Mouse (Mus musculus) spleen, adult 12 weeks (tissue): Measurements from ENCODE around the gene Sept8.
A peak's percentile ranks its signal among the peaks of the same experiment; 100 is the strongest.
"Not testable (repeated sequence)": the region's sequence is repeated elsewhere in the genome, so short reads cannot be mapped to it uniquely, and the experiment has no call there.

Experiments used
- DNase-seq: peaks from one replicate; pipeline ENCODE4 v3.0.0; 2022; ENCODE audit warnings: low spot score

Gene Sept8

GRCm38 (mm10) chr11:53525461-53525860 lies 6.4 kb downstream of the Sept8 start:
- no peak for DNase-seq

- no peak for DNase-seq
Observed at GRCm38 (mm10) chr11:53528397-53529252, 9.6 kb downstream of the Sept8 start.

- no peak for DNase-seq
Observed at GRCm38 (mm10) chr11:53529253-53529557, 10.1 kb downstream of the Sept8 start.

GRCm38 (mm10) chr11:53530001-53530400 lies 10.9 kb downstream of the Sept8 start:
- no peak for DNase-seq

GRCm38 (mm10) chr11:53531578-53532230 lies 12.6 kb downstream of the Sept8 start:
- DNase-seq, result no peak

- DNase-seq, result no peak
Observed at GRCm38 (mm10) chr11:53532231-53532620, 13.2 kb downstream of the Sept8 start.

- no peak for DNase-seq
Observed at GRCm38 (mm10) chr11:53539002-53539491, 20.0 kb downstream of the Sept8 start.

GRCm38 (mm10) chr11:53540394-53540793 lies 21.3 kb downstream of the Sept8 start:
- no peak for DNase-seq

GRCm38 (mm10) chr11:53541222-53541621 lies 22.2 kb downstream of the Sept8 start:
- no peak for DNase-seq

GRCm38 (mm10) chr11:53543021-53543420 lies 24.0 kb downstream of the Sept8 start:
- no peak for DNase-seq

GRCm38 (mm10) chr11:53546271-53546670 lies 27.2 kb downstream of the Sept8 start:
- no peak for DNase-seq

GRCm38 (mm10) chr11:53547566-53547965 lies 28.5 kb downstream of the Sept8 start:
- no peak for DNase-seq

- no peak for DNase-seq
Observed at GRCm38 (mm10) chr11:53548036-53548605, 29.1 kb downstream of the Sept8 start.

GRCm38 (mm10) chr11:53550714-53551113 lies 31.7 kb downstream of the Sept8 start:
- no peak for DNase-seq

GRCm38 (mm10) chr11:53551754-53552153 lies 32.7 kb downstream of the Sept8 start:
- peak; percentile 21 for DNase-seq

GRCm38 (mm10) chr11:53556529-53556928 lies 37.5 kb downstream of the Sept8 start:
- not testable (repeated sequence) for DNase-seq

- DNase-seq, result not testable (repeated sequence)
Observed at GRCm38 (mm10) chr11:53557992-53558391, 38.9 kb downstream of the Sept8 start.

GRCm38 (mm10) chr11:53559980-53560379 lies 40.9 kb downstream of the Sept8 start:
- not testable (repeated sequence) for DNase-seq

GRCm38 (mm10) chr11:53561986-53562385 lies 42.9 kb downstream of the Sept8 start:
- no peak for DNase-seq

GRCm38 (mm10) chr11:53566646-53567045 lies 47.6 kb downstream of the Sept8 start:
- DNase-seq, result no peak

GRCm38 (mm10) chr11:53567224-53568014 lies 48.4 kb downstream of the Sept8 start, which contains the start of gene Kif3a:
Gene Kif3a (plus strand): TSS chr11:53567379.
- peak; percentile 93 for DNase-seq

GRCm38 (mm10) chr11:53580562-53580961 lies 61.5 kb downstream of the Sept8 start:
- DNase-seq, result no peak
